Mouse (Mus musculus) layer of hippocampus, postnatal 25 days (tissue): Measurements from ENCODE around the gene G6pc3. TPM values are rescaled to one million over a fixed set of nuclear protein-coding genes. Genes with fewer than 3 reads are reported as not detected.
"Not testable (repeated sequence)": the region's sequence is repeated elsewhere in the genome, so short reads cannot be mapped to it uniquely, and the experiment has no call there.

Experiments used
- DNase-seq, 2 experiments: peaks; one replicate each; pipeline ENCODE4 v3.0.0; 2022; ENCODE audit warnings: mixed read lengths in 2 of 2, low spot score in 1 of 2; ENCODE audit errors: extremely low spot score in 1 of 2
- total RNA-seq, 2 experiments: library from RNA; stranded (reverse); gene quantifications; 2 replicates each; pipeline ENCODE4 v1.2.3; 2021

The G6pc3 gene
- total RNA-seq: 10 to 100 TPM; 53.5 to 58.2 TPM

GRCm38 (mm10) chr11:102189461-102190436 lies at the start of gene G6pc3:
TSS of gene G6pc3 (plus strand) at chr11:102189620.
- peak; percentile 56 to 79 for DNase-seq

- DNase-seq: peak; percentile 62 to 89
Measured at GRCm38 (mm10) chr11:102140508-102140907, 48.9 kb upstream of the G6pc3 start.

GRCm38 (mm10) chr11:102142355-102142754 lies 47.1 kb upstream of the G6pc3 start:
- DNase-seq: no peak

- DNase-seq: no peak
Measured at GRCm38 (mm10) chr11:102144957-102145470, 44.4 kb upstream of the G6pc3 start.

GRCm38 (mm10) chr11:102145471-102146001 lies 43.9 kb upstream of the G6pc3 start, which contains the start of gene Nags:
TSS of gene Nags (plus strand) at chr11:102145513.
- DNase-seq: no peak

GRCm38 (mm10) chr11:102146005-102146404 lies 43.4 kb upstream of the G6pc3 start:
- no peak for DNase-seq

- no peak for DNase-seq
Measured at GRCm38 (mm10) chr11:102146531-102146930, 42.9 kb upstream of the G6pc3 start.

- no peak for DNase-seq
Measured at GRCm38 (mm10) chr11:102147213-102147989, 42.0 kb upstream of the G6pc3 start.

- DNase-seq: peak; percentile 80 to 85
Measured at GRCm38 (mm10) chr11:102156039-102156785, 33.2 kb upstream of the G6pc3 start, which contains the start of gene Tmem101. TSS of gene Tmem101 (minus strand) at chr11:102156404.

GRCm38 (mm10) chr11:102156786-102157089 lies 32.7 kb upstream of the G6pc3 start:
- no peak for DNase-seq

GRCm38 (mm10) chr11:102158024-102158423 lies 31.4 kb upstream of the G6pc3 start:
- not testable (repeated sequence) for DNase-seq

- DNase-seq: no peak
Measured at GRCm38 (mm10) chr11:102159781-102160180, 29.6 kb upstream of the G6pc3 start.

- DNase-seq: peak; percentile 25 to 40
Measured at GRCm38 (mm10) chr11:102165971-102166722, 23.3 kb upstream of the G6pc3 start.

GRCm38 (mm10) chr11:102167539-102167938 lies 21.9 kb upstream of the G6pc3 start:
- DNase-seq: no peak

- no peak for DNase-seq
Measured at GRCm38 (mm10) chr11:102168689-102169088, 20.7 kb upstream of the G6pc3 start.

- no peak for DNase-seq
Measured at GRCm38 (mm10) chr11:102179836-102180235, 9.6 kb upstream of the G6pc3 start.

- no peak for DNase-seq
Measured at GRCm38 (mm10) chr11:102184253-102184645, 5.2 kb upstream of the G6pc3 start.

- peak; percentile 91 to 94 for DNase-seq
Measured at GRCm38 (mm10) chr11:102184646-102185495, 4.5 kb upstream of the G6pc3 start, which contains the start of gene Lsm12. TSS of gene Lsm12 (minus strand) at chr11:102185296.
